Mouse (Mus musculus) C3H10T1/2 (cell line): Measurements from ENCODE around the gene Rnf144a. TPM values are rescaled to one million over a fixed set of nuclear protein-coding genes. Genes with fewer than 3 reads are reported as not detected.

Source experiments
- polyA plus RNA-seq, 2 experiments: library from polyadenylated mRNA; unstranded; fragments of >200 nt; fragmentation: generic; extraction: Trizol; gene quantifications; one replicate each; pipeline ENCODE4 v1.2.1; 2012; ENCODE audit warnings: missing spikeins in 2 of 2

Gene Rnf144a
- not detected for polyA plus RNA-seq

GRCm38 (mm10) chr12:26415104-26415771 lies at the start of gene Rnf144a:
Rnf144a (minus strand) TSS chr12:26415254.

GRCm38 (mm10) chr12:26456028-26456698 lies 41.1 kb upstream of the Rnf144a start, which contains the start of gene Rsad2:
Rsad2 (minus strand) TSS chr12:26456452.

Other genes starting within 250 kb of the Rnf144a start
- not detected for gene Rsad2, start 41.2 kb upstream of the Rnf144a start, polyA plus RNA-seq
- under 1 TPM in 1 of 2 experiments, not detected in 1; 0.01 TPM for gene Cmpk2, start 54.0 kb upstream of the Rnf144a start, polyA plus RNA-seq